Mouse (Mus musculus) lung, postnatal 0 days (tissue): ENCODE results near the gene Ubl5. TPM values are rescaled to one million over a fixed set of nuclear protein-coding genes. Genes with fewer than 3 reads are reported as not detected.

Experiments used
- ATAC-seq: fragments of 200-750 bp; cut with Nextera tagmentation; 2 replicates; pipeline ENCODE4 v1.8.0; 2017; ENCODE audit warnings: moderate library complexity
- DNase-seq: peaks from one replicate; pipeline ENCODE4 v3.0.0-alpha.2; 2016; ENCODE audit warnings: low spot score
- H3K27ac ChIP-seq: fragments of 300-500 bp; sonication (generic); 2 replicates; pipeline ENCODE4 v1.5.1; 2014; ENCODE audit warnings: antibody characterized with exemption, mild to moderate bottlenecking, low read length, mixed read lengths
- H3K27me3 ChIP-seq: fragments of 300-500 bp; sonication (generic); replicated peaks from 2 replicates; pipeline ENCODE4 v1.6.1; 2014; ENCODE audit warnings: low read length, mixed read lengths; ENCODE audit not compliant: insufficient read depth
- H3K36me3 ChIP-seq: fragments of 300-500 bp; sonication (generic); 2 replicates; pipeline ENCODE4 v1.6.1; 2014; ENCODE audit warnings: low read length, mixed read lengths; ENCODE audit not compliant: insufficient read depth
- H3K4me1 ChIP-seq: fragments of 300-500 bp; sonication (generic); 2 replicates; pipeline ENCODE4 v1.6.1; 2014; ENCODE audit warnings: antibody characterized with exemption, low read depth, low read length, mixed read lengths; ENCODE audit not compliant: insufficient read depth
- H3K4me2 ChIP-seq: fragments of 300-500 bp; sonication (generic); replicated peaks from 2 replicates; pipeline ENCODE4 v1.6.1; 2014; ENCODE audit warnings: low read depth, mild to moderate bottlenecking, low read length, moderate library complexity, mixed read lengths
- H3K4me3 ChIP-seq: fragments of 300-500 bp; sonication (generic); 2 replicates; pipeline ENCODE4 v1.5.1; 2014; ENCODE audit warnings: low read depth, low read length
- H3K9ac ChIP-seq: fragments of 300-500 bp; sonication (generic); replicated peaks from 2 replicates; pipeline ENCODE4 v1.6.1; 2014; ENCODE audit warnings: low read depth, mild to moderate bottlenecking
- H3K9me3 ChIP-seq: fragments of 300-500 bp; sonication (generic); 2 replicates; pipeline ENCODE4 v1.6.1; 2016; ENCODE audit warnings: low read length, mixed read lengths
- CTCF ChIP-seq: IDR thresholded peaks from 2 replicates; pipeline ENCODE4 v1.5.1; 2016; ENCODE audit warnings: antibody characterized with exemption, mild to moderate bottlenecking
- EP300 ChIP-seq: IDR thresholded peaks from 2 replicates; pipeline ENCODE4 v1.6.1; 2016; ENCODE audit warnings: antibody characterized with exemption, mild to moderate bottlenecking, control low read depth
- WGBS: fragments of 180-500 bp; shearing (Covaris S2); extraction: QIAGEN DNeasy Blood & Tissue Kit; methylation state at CpG from one replicate; pipeline ENCODE4 v1.1.7; 2014; 5-methylcytosine and 5-hydroxymethylcytosine counted together
- polyA plus RNA-seq: library from polyadenylated mRNA; unstranded; fragments of >200 nt; fragmentation: Nextera tagmentation; extraction: Ambion mirVana; gene quantifications from 2 replicates; pipeline ENCODE4 v1.2.1, GENCODE M21; 2015

The Ubl5 gene
- polyA plus RNA-seq, 1 experiment from 2014 or later: 396 TPM

GRCm38 (mm10) chr9:20692863-20693262, 50.2 kb downstream of the Ubl5 start:
- 77% methylated on average over 3 of the region's 3 CpGs for WGBS
- Histone ChIP-seq H3K27me3 (0 out of 2 replicates have a peak, but pooled peaks cover 10% of the 10 kb centered on the region), H3K36me3 (no peaks in the 10 kb centered on the region)

GRCm38 (mm10) chr9:20694721-20695235, 52.1 kb downstream of the Ubl5 start:
- 5% methylated on average over 24 of the region's 25 CpGs for WGBS
- no peak overlapping the region for H3K9ac ChIP-seq
- peak overlapping the region; percentile 3; the same call in 1 of the 2 replicates for H3K4me3 ChIP-seq
- H3K9me3 ChIP-seq: no peaks in the 10 kb centered on the region
- H3K27me3 ChIP-seq: 0 out of 2 replicates have a peak, but pooled peaks cover 10% of the 10 kb centered on the region
- no peaks in the 10 kb centered on the region for H3K36me3 ChIP-seq
- peak overlapping the region; percentile 49 for H3K4me2 ChIP-seq
- no peak for TF ChIP-seq EP300
- no peak for TF ChIP-seq CTCF
- no peaks in the 10 kb centered on the region for H3K4me1 ChIP-seq
- H3K27ac ChIP-seq: no peak overlapping the region
- DNase-seq (no peak), ATAC-seq (no peak)

More at GRCm38 (mm10) chr9:20692863-20693262, 50.2 kb downstream of the Ubl5 start:
- H3K9ac ChIP-seq: no peak overlapping the region
- H3K4me2 ChIP-seq: no peak overlapping the region
- ATAC-seq (no peak), DNase-seq (no peak)
- no peak overlapping the region for H3K27ac ChIP-seq
- no peaks in the 10 kb centered on the region for H3K9me3 ChIP-seq
- H3K4me1 ChIP-seq: no peaks in the 10 kb centered on the region
- no peak for TF ChIP-seq CTCF
- TF ChIP-seq EP300: no peak
- no peak overlapping the region for H3K4me3 ChIP-seq

GRCm38 (mm10) chr9:20696107-20696712, 53.5 kb downstream of the Ubl5 start:
- Histone ChIP-seq H3K4me1 (no peaks in the 10 kb centered on the region), H3K27ac (no peak overlapping the region), H3K9me3 (no peaks in the 10 kb centered on the region), H3K9ac (no peak overlapping the region), H3K4me3 (no peak overlapping the region), H3K27me3 (0 out of 2 replicates have a peak, but pooled peaks cover 10% of the 10 kb centered on the region), H3K36me3 (no peaks in the 10 kb centered on the region), H3K4me2 (no peak overlapping the region)
- TF ChIP-seq EP300: no peak
- no peak for TF ChIP-seq CTCF
- WGBS: 74% methylated on average over 5 of the region's 5 CpGs
- ATAC-seq (no peak), DNase-seq (no peak)

Other genes with a start within 250 kb of the Ubl5 start
- 6.8 and 9.5 TPM in 2 replicates for gene Zfp26, start 182.7 kb upstream of the Ubl5 start, polyA plus RNA-seq
- 14.8 and 17.5 TPM in 2 replicates for gene Zfp426, start 150.1 kb upstream of the Ubl5 start, polyA plus RNA-seq
- gene Zfp266, start 121.5 kb upstream of the Ubl5 start, polyA plus RNA-seq: 63.8 and 73.4 TPM in 2 replicates
- 10.9 and 12.2 TPM in 2 replicates for gene Zfp846, start 61.6 kb upstream of the Ubl5 start, polyA plus RNA-seq
- 18.2 and 19.2 TPM in 2 replicates for gene Fbxl12, start 1.9 kb downstream of the Ubl5 start, polyA plus RNA-seq
- gene Pin1, start 9.2 kb downstream of the Ubl5 start, polyA plus RNA-seq: 30.1 and 32.9 TPM in 2 replicates
- 0.36 and 0.55 TPM in 2 replicates for gene Olfm2, start 103.5 kb downstream of the Ubl5 start, polyA plus RNA-seq
- 0.44 and 0.56 TPM in 2 replicates for gene Col5a3, start 172.2 kb downstream of the Ubl5 start, polyA plus RNA-seq
- not detected in 2 replicates for gene Rdh8, start 175.6 kb downstream of the Ubl5 start, polyA plus RNA-seq
- 9.3 and 12.3 TPM in 2 replicates for gene A230050P20Rik, start 225.8 kb downstream of the Ubl5 start, polyA plus RNA-seq
- 3.2 and 3.3 TPM in 2 replicates for gene Angptl6, start 236.8 kb downstream of the Ubl5 start, polyA plus RNA-seq
- 20.9 and 22.1 TPM in 2 replicates for gene Ppan, start 245.3 kb downstream of the Ubl5 start, polyA plus RNA-seq